Mouse (Mus musculus) olfactory bulb, adult 2 months (tissue): ENCODE measurements around the gene Ptprt.

Experiments
- CTCF ChIP-seq: fragments of 200-500 bp; IDR thresholded peaks from 2 replicates; pipeline ENCODE4 v1.5.1; 2012; ENCODE audit warnings: low read depth, mild to moderate bottlenecking, low read length, moderate library complexity; ENCODE audit not compliant: insufficient read depth
- POLR2A ChIP-seq: fragments of 200-500 bp; IDR thresholded peaks from 2 replicates; pipeline ENCODE4 v1.6.1; 2012; ENCODE audit warnings: mild to moderate bottlenecking, low read depth, low read length, moderate library complexity; ENCODE audit not compliant: insufficient read depth

GRCm38 (mm10) chr2:161945424-161945823, 715.5 kb downstream of the Ptprt start:
- TF ChIP-seq CTCF (no peak), POLR2A (no peak)
